Mouse (Mus musculus): ENCODE measurements around the gene Aifm3.
"Not testable (repeated sequence)": the region's sequence is repeated elsewhere in the genome, so short reads cannot be mapped to it uniquely, and the experiment has no call there.

Gene Aifm3

GRCm38 (mm10) chr16:17553910-17554685 lies 64.7 kb downstream of the Aifm3 start:
- peak; percentile 56 for DNase-seq (ENCODE audit: low read depth)

GRCm38 (mm10) chr16:17554702-17555101 lies 65.3 kb downstream of the Aifm3 start:
- not testable (repeated sequence) for DNase-seq (ENCODE audit: low read depth)

- DNase-seq (ENCODE audit: low read depth) = no peak
These were observed 66.8 kb downstream of the Aifm3 start for GRCm38 (mm10) chr16:17556180-17556579.

- no peak for DNase-seq (ENCODE audit: low read depth)
These were observed 67.5 kb downstream of the Aifm3 start for GRCm38 (mm10) chr16:17556907-17557306.
